Mouse (Mus musculus): ENCODE measurements around the gene Prickle2. TPM values are rescaled to one million over a fixed set of nuclear protein-coding genes. Genes with fewer than 3 reads are reported as not detected.

Gene Prickle2
- polyA plus RNA-seq, 2 experiments from 2014 or later = 0.09 TPM; not detected in 1

- ATAC-seq = no peak
These were observed 40.4 kb downstream of the Prickle2 start for GRCm38 (mm10) chr6:92665530-92665989.

- ATAC-seq = no peak
These were observed 42.1 kb downstream of the Prickle2 start for GRCm38 (mm10) chr6:92663885-92664284.

- no peak for ATAC-seq
These were observed 42.5 kb downstream of the Prickle2 start for GRCm38 (mm10) chr6:92663433-92663832.

GRCm38 (mm10) chr6:92649063-92649462, 56.9 kb downstream of the Prickle2 start:
- ATAC-seq = no peak

GRCm38 (mm10) chr6:92648571-92648970, 57.4 kb downstream of the Prickle2 start:
- ATAC-seq = no peak

- ATAC-seq = no peak
These were observed 63.0 kb downstream of the Prickle2 start for GRCm38 (mm10) chr6:92642929-92643328.

- no peak for ATAC-seq
These were observed 64.0 kb downstream of the Prickle2 start for GRCm38 (mm10) chr6:92641956-92642355.

GRCm38 (mm10) chr6:92640896-92641295, 65.1 kb downstream of the Prickle2 start:
- ATAC-seq = no peak

- ATAC-seq = no peak
These were observed 69.5 kb downstream of the Prickle2 start for GRCm38 (mm10) chr6:92636431-92636830.

GRCm38 (mm10) chr6:92634876-92635468, 71.0 kb downstream of the Prickle2 start:
- no peak for ATAC-seq

GRCm38 (mm10) chr6:92630991-92631390, 75.0 kb downstream of the Prickle2 start:
- ATAC-seq = no peak

- ATAC-seq = no peak
These were observed 78.2 kb downstream of the Prickle2 start for GRCm38 (mm10) chr6:92627711-92628110.

GRCm38 (mm10) chr6:92627048-92627617, 78.8 kb downstream of the Prickle2 start:
- no peak for ATAC-seq

- no peak for ATAC-seq
These were observed 80.0 kb downstream of the Prickle2 start for GRCm38 (mm10) chr6:92625923-92626322.

- ATAC-seq = no peak
These were observed 81.6 kb downstream of the Prickle2 start for GRCm38 (mm10) chr6:92624306-92624705.

GRCm38 (mm10) chr6:92617183-92617582, 88.8 kb downstream of the Prickle2 start:
- no peak for ATAC-seq

- no peak for ATAC-seq
These were observed 91.2 kb downstream of the Prickle2 start for GRCm38 (mm10) chr6:92614771-92615170.

GRCm38 (mm10) chr6:92612151-92612769, 93.7 kb downstream of the Prickle2 start:
- ATAC-seq = no peak

- no peak for ATAC-seq
These were observed 96.2 kb downstream of the Prickle2 start for GRCm38 (mm10) chr6:92609682-92610235.

- no peak for ATAC-seq
These were observed 96.9 kb downstream of the Prickle2 start for GRCm38 (mm10) chr6:92609078-92609477.

- no peak for ATAC-seq
These were observed 100.8 kb downstream of the Prickle2 start for GRCm38 (mm10) chr6:92605156-92605555.

- no peak for ATAC-seq
These were observed 109.6 kb downstream of the Prickle2 start for GRCm38 (mm10) chr6:92596340-92596739.

GRCm38 (mm10) chr6:92589381-92590065, 116.4 kb downstream of the Prickle2 start:
- no peak for ATAC-seq
